ENCODE assay signal across 13 mouse cellular contexts in the genomic region with DNA sequence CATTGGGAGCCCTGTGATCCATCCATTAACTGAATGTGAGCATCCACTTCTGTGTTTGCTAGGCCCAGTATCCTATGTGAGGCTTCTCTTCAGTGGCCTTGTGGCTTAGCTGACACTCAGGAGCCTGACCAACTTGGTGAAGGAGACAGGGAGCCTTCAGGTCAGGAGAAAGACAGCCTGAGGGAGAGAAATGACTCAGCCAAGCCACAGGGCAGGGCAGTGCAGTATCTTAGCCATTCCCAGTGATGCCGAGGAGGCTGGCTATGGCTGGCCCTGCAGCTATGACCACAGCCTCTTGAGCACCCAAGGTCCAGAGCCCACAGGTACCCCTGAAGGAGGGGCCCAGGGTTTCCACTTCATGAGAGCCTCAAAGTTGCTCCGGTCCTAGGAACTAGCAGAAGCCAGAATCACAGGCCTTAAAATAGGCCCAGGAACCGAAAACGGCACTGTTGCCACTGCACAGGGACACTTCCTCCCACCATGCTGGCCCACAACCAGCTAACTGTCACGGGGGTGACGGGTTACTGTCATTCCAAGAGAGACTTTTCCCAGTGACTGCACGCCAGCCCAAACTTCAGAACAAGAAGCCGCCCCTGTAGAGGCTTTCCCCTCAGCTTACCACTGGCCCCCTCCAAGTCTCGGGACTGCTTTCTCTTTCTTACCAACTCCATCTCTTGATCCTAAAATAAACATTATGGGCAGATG. TPM values are rescaled to one million over a fixed set of nuclear protein-coding genes. Genes with fewer than 3 reads are reported as not detected.
DNase-seq lines count a peak whose midpoint lies in the region; ATAC-seq and TF ChIP-seq lines count a peak whose summit lies in the region.
"Had no signal": no experiment of that assay in that cellular context is flagged by ENCODE, and none has a peak within 500 bp of the region (broad histone marks: within the 10 kb centered on the region; RNA-seq: fewer than 3 reads in every experiment).

No protein-coding gene starts in this region.

- DNase-seq in kidney, adult 2 months = peak; percentile 12
- DNase-seq in kidney, adult 8-10 months = no peak
- DNase-seq in spleen, postnatal 36 days (ENCODE audit: low spot score in 2 of 2) = peak; percentile 47 to 48
- DNase-seq in spleen, postnatal 10 days (ENCODE audit: low spot score in 2 of 2) = no peak
- DNase-seq in splenic B cell, adult 2 months (ENCODE audit: low read depth, low spot score) = peak; percentile 43
- no peak for DNase-seq in layer of hippocampus, postnatal 36 days
- DNase-seq: adrenal gland, postnatal 25 days; cerebellum, adult 2 months; kidney, postnatal 10 days had no signal

- no peaks in the 10 kb centered on the region for H3K9me3 ChIP-seq in lung, embryonic 16.5 days (ENCODE audit: control insufficient read depth, low read length)
- H3K9me3 ChIP-seq in hindbrain, embryonic 12.5 days (replicated peaks) = no peaks in the 10 kb centered on the region
- H3K9me3 ChIP-seq: midbrain, embryonic 10.5 days had no signal

- H3K4me3 ChIP-seq in kidney, adult 2 months (ENCODE audit: insufficient read depth, low read depth, low read length) = no peak overlapping the region
- no peak overlapping the region for H3K4me3 ChIP-seq in lung, embryonic 16.5 days (ENCODE audit: low read length)
- H3K4me3 ChIP-seq in hindbrain, embryonic 12.5 days = no peak overlapping the region
- H3K4me3 ChIP-seq: midbrain, embryonic 10.5 days had no signal

- no peak overlapping the region for H3K27ac ChIP-seq in kidney, adult 2 months (ENCODE audit: insufficient read depth, low read depth, low read length)
- no peak overlapping the region for H3K27ac ChIP-seq in lung, embryonic 16.5 days (ENCODE audit: low read length)
- H3K27ac ChIP-seq in hindbrain, embryonic 12.5 days = no peak overlapping the region
- H3K27ac ChIP-seq: midbrain, embryonic 10.5 days had no signal

- H3K4me1 ChIP-seq in kidney, adult 2 months (ENCODE audit: control insufficient read depth, insufficient read depth, low read length) = no peaks in the 10 kb centered on the region
- peaks cover 9% of the 10 kb centered on the region for H3K4me1 ChIP-seq in lung, embryonic 16.5 days (replicated peaks; ENCODE audit: control insufficient read depth, insufficient read depth, low read length)
- H3K4me1 ChIP-seq in hindbrain, embryonic 12.5 days = peaks cover 25% of the 10 kb centered on the region

- no peak for TF ChIP-seq CTCF in kidney, adult 2 months (conservative IDR thresholded peaks at IDR 0.05; ENCODE audit: insufficient read depth, insufficient read length, low read depth, low read length)

- no peak for TF ChIP-seq POLR2A in kidney, adult 2 months (IDR thresholded peaks at IDR 0.05; ENCODE audit: low read depth, low read length)

- no peak overlapping the region for H3K4me2 ChIP-seq in lung, embryonic 16.5 days (ENCODE audit: low read depth, low read length)
- no peak overlapping the region for H3K4me2 ChIP-seq in hindbrain, embryonic 12.5 days (replicated peaks)

- 69% methylated on average over 9 of the region's 9 CpGs for WGBS in kidney, adult 2 months
- 59% methylated on average over 9 of the region's 9 CpGs for WGBS in lung, embryonic 16.5 days
- WGBS in hindbrain, embryonic 12.5 days = 89% methylated on average over 9 of the region's 9 CpGs

- H3K36me3 ChIP-seq in kidney, adult 2 months (ENCODE audit: control insufficient read depth, insufficient read depth, low read length) = no peaks in the 10 kb centered on the region
- H3K36me3 ChIP-seq in lung, embryonic 16.5 days (ENCODE audit: control insufficient read depth, insufficient read depth, low read length) = no peaks in the 10 kb centered on the region
- H3K36me3 ChIP-seq in splenic B cell, adult 2 months (ENCODE audit: control insufficient read depth, insufficient read depth, low read length, poor library complexity, severe bottlenecking) = no peaks in the 10 kb centered on the region; the same call in 1 of the 2 replicates
- peaks cover 3% of the 10 kb centered on the region; the same call in 1 of the 2 replicates for H3K36me3 ChIP-seq in hindbrain, embryonic 12.5 days

- ATAC-seq in lung, embryonic 16.5 days (ENCODE audit: low read depth) = peak; percentile 19; the same call in 1 of the 2 replicates
- no peak for ATAC-seq in hindbrain, embryonic 12.5 days (ENCODE audit: low FRiP score)

- H3K9ac ChIP-seq in lung, embryonic 16.5 days (ENCODE audit: low read length) = no peak overlapping the region
- H3K9ac ChIP-seq in hindbrain, embryonic 12.5 days = no peak overlapping the region

- no peaks in the 10 kb centered on the region for H3K27me3 ChIP-seq in kidney, adult 2 months (replicated peaks; ENCODE audit: control insufficient read depth, insufficient read depth, low read length)
- no peaks in the 10 kb centered on the region for H3K27me3 ChIP-seq in lung, embryonic 16.5 days (ENCODE audit: control insufficient read depth, insufficient read depth, low read depth, low read length)
- no peaks in the 10 kb centered on the region for H3K27me3 ChIP-seq in splenic B cell, adult 2 months (ENCODE audit: control insufficient read depth, insufficient read depth, low read length, poor library complexity, severe bottlenecking)
- no peaks in the 10 kb centered on the region for H3K27me3 ChIP-seq in hindbrain, embryonic 12.5 days

RNA-seq across cellular contexts. Expression of a gene that starts 6.6 kb away (rescaled TPM):
- polyA plus RNA-seq in kidney, adult 2 months (2012; rRNA removed) = 21.7 and 24.1 TPM in 2 replicates
- polyA plus RNA-seq in lung, embryonic 16.5 days (2015; fragmentation: Nextera tagmentation; extraction: Ambion mirVana) = 5.0 and 5.6 TPM in 2 replicates
- 18.7 TPM in 2 replicates for polyA plus RNA-seq in hindbrain, embryonic 12.5 days (2016; fragmentation: Nextera tagmentation; extraction: Ambion mirVana)
- total RNA-seq in layer of hippocampus, postnatal 36 days (2021) = 100 to 1,000 TPM in 1 of 2 experiments, 10 to 100 TPM in 1; 93.1 to 105 TPM

RNA-seq across cellular contexts. Expression of a gene that starts 35.2 kb away (rescaled TPM):
- polyA plus RNA-seq in kidney, adult 2 months (2012; rRNA removed) = 19.6 and 24.9 TPM in 2 replicates
- polyA plus RNA-seq in lung, embryonic 16.5 days (2015; fragmentation: Nextera tagmentation; extraction: Ambion mirVana) = 13.3 and 18.3 TPM in 2 replicates
- 0.19 and 0.21 TPM in 2 replicates for polyA plus RNA-seq in hindbrain, embryonic 12.5 days (2016; fragmentation: Nextera tagmentation; extraction: Ambion mirVana)
- not detected for total RNA-seq in layer of hippocampus, postnatal 36 days (2021)
- total RNA-seq: adrenal gland, postnatal 25 days; heart, postnatal 10 days had no signal
- polyA plus RNA-seq: midbrain, embryonic 10.5 days had no signal

RNA-seq across cellular contexts. Expression of a gene that starts 47.0 kb away (rescaled TPM):
- polyA plus RNA-seq in kidney, adult 2 months (2012; rRNA removed) = 4.1 and 4.9 TPM in 2 replicates
- 31.9 and 34.1 TPM in 2 replicates for polyA plus RNA-seq in lung, embryonic 16.5 days (2015; fragmentation: Nextera tagmentation; extraction: Ambion mirVana)
- polyA plus RNA-seq in hindbrain, embryonic 12.5 days (2016; fragmentation: Nextera tagmentation; extraction: Ambion mirVana) = 22.2 and 24.5 TPM in 2 replicates
- 10 to 100 TPM; 33.9 to 34.8 TPM for total RNA-seq in layer of hippocampus, postnatal 36 days (2021)

RNA-seq across cellular contexts. Expression of a gene that starts 58.5 kb away (rescaled TPM):
- 9.9 and 11.4 TPM in 2 replicates for polyA plus RNA-seq in kidney, adult 2 months (2012; rRNA removed)
- 32.7 and 37.9 TPM in 2 replicates for polyA plus RNA-seq in lung, embryonic 16.5 days (2015; fragmentation: Nextera tagmentation; extraction: Ambion mirVana)
- 56.4 and 58.0 TPM in 2 replicates for polyA plus RNA-seq in hindbrain, embryonic 12.5 days (2016; fragmentation: Nextera tagmentation; extraction: Ambion mirVana)
- total RNA-seq in layer of hippocampus, postnatal 36 days (2021) = 10 to 100 TPM; 33.5 to 36.5 TPM

Comparison
In these comparisons a context has a peak if more than half of its experiments do, and no peak if none do; other contexts are left out.
1. DNase-seq: peak in kidney, adult 2 months (single experiment), spleen, postnatal 36 days (2 of 2) and splenic B cell, adult 2 months (single experiment); none in kidney, adult 8-10 months (0 of 2), spleen, postnatal 10 days (0 of 2) and layer of hippocampus, postnatal 36 days (0 of 2).
2. RNA of a gene that starts 35.2 kb away (polyA plus RNA-seq): 19.6 to 24.9 TPM in kidney, adult 2 months and 13.3 to 18.3 TPM in lung, embryonic 16.5 days; 0.19 to 0.21 TPM in hindbrain, embryonic 12.5 days; every median in the first group is over 10 times any median in the second.